Mouse (Mus musculus) urinary bladder, postnatal 4 days (tissue): Measurements from ENCODE around the gene Hrct1.

Experiments used
- DNase-seq, 2 experiments: peaks; one replicate each; pipeline ENCODE4 v3.0.0; 2021 to 2022; ENCODE audit warnings: low spot score in 2 of 2

Hrct1 gene

GRCm38 (mm10) chr4:43726995-43727394 is at the start of gene Hrct1:
Gene Hrct1, plus strand, starts transcription at chr4:43727188.
- DNase-seq: peak; percentile 78 to 82

GRCm38 (mm10) chr4:43678541-43678940 is 48.4 kb upstream of the Hrct1 start:
- no peak for DNase-seq

- DNase-seq: no peak
Observed at GRCm38 (mm10) chr4:43679416-43680043, 47.5 kb upstream of the Hrct1 start.

- no peak for DNase-seq
Observed at GRCm38 (mm10) chr4:43690021-43690420, 37.0 kb upstream of the Hrct1 start.

- no peak for DNase-seq
Observed at GRCm38 (mm10) chr4:43691026-43691425, 36.0 kb upstream of the Hrct1 start.

- no peak for DNase-seq
Observed at GRCm38 (mm10) chr4:43693806-43694241, 33.2 kb upstream of the Hrct1 start.

GRCm38 (mm10) chr4:43694439-43695248 is 32.3 kb upstream of the Hrct1 start:
- DNase-seq: no peak

- no peak for DNase-seq
Observed at GRCm38 (mm10) chr4:43695249-43695671, 31.7 kb upstream of the Hrct1 start.

GRCm38 (mm10) chr4:43696561-43696960 is 30.4 kb upstream of the Hrct1 start:
- no peak for DNase-seq

GRCm38 (mm10) chr4:43700707-43701106 is 26.3 kb upstream of the Hrct1 start, which contains the start of gene Olfr70:
Gene Olfr70, minus strand, starts transcription at chr4:43700807.
- DNase-seq: no peak

- no peak for DNase-seq
Observed at GRCm38 (mm10) chr4:43703439-43703838, 23.5 kb upstream of the Hrct1 start.

GRCm38 (mm10) chr4:43703851-43704250 is 23.1 kb upstream of the Hrct1 start:
- no peak for DNase-seq

GRCm38 (mm10) chr4:43705991-43706390 is 21.0 kb upstream of the Hrct1 start:
- no peak for DNase-seq

GRCm38 (mm10) chr4:43709869-43710268 is 17.1 kb upstream of the Hrct1 start, which contains the start of gene Olfr71:
Gene Olfr71, minus strand, starts transcription at chr4:43710255.
- DNase-seq: no peak

GRCm38 (mm10) chr4:43711821-43712220 is 15.2 kb upstream of the Hrct1 start:
- DNase-seq: peak; percentile 61 to 87

GRCm38 (mm10) chr4:43713652-43714219 is 13.3 kb upstream of the Hrct1 start:
- no peak for DNase-seq

GRCm38 (mm10) chr4:43720491-43721228 is 6.3 kb upstream of the Hrct1 start:
- DNase-seq: no peak

GRCm38 (mm10) chr4:43722191-43722590 is 4.8 kb upstream of the Hrct1 start:
- DNase-seq: no peak

GRCm38 (mm10) chr4:43724764-43725163 is 2.2 kb upstream of the Hrct1 start:
- DNase-seq: no peak

GRCm38 (mm10) chr4:43726228-43726993 is 577 bp upstream of the Hrct1 start:
- DNase-seq: no peak
